Mouse (Mus musculus): Measurements from ENCODE around the gene Slc1a7.

- TF ChIP-seq EP300 (IDR thresholded peaks at IDR 0.05; ENCODE audit: low read depth) (no peak), CTCF (IDR thresholded peaks at IDR 0.05; ENCODE audit: low read depth) (no peak)
Measured at GRCm38 (mm10) chr4:108018241-108018923, 50.2 kb downstream of the Slc1a7 start.
